Mouse (Mus musculus): ENCODE measurements around the gene Pde11a. TPM values are rescaled to one million over a fixed set of nuclear protein-coding genes. Genes with fewer than 3 reads are reported as not detected.
A peak's percentile ranks its signal among the peaks of the same experiment; 100 is the strongest.

The Pde11a gene
- total RNA-seq, 4 experiments from 2014 or later: 15.7 to 22.8 (median 17.9) TPM

DNA sequence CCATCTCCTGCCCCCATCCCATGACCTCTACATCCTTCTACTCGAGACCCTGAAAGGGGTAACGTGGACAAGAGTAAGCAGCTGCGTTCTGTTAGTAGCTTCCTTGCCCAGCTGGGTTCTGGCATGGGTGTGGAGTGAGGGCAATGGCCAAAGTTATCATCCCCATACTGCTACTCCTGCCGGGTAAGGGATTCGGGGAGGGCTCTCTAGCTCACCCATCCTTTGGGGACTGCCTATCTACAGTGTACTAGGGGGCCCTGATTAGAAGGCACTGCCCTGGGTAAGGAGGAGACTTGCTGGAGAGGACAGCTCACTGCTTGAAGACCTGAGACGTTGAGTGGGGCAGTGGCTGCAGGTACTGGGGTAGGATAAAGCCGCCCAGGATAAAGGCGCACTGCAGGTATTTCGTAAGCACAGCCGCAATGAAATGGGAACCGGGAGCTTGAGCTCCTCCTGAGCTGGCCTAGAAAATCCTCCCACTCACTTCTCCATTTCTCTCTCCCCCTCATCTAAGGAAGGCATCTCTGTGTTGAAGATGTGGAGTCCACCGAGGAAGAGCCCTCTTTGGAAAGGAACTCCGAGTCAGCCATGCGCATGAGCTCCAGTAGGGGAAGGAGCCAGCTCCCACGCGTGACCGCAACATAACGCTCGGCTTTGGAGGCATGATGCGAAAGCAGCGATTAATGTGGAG is 15.2 kb downstream of the Pde11a start:
- DNase-seq (ENCODE audit: low spot score in 2 of 2): no peak

DNA sequence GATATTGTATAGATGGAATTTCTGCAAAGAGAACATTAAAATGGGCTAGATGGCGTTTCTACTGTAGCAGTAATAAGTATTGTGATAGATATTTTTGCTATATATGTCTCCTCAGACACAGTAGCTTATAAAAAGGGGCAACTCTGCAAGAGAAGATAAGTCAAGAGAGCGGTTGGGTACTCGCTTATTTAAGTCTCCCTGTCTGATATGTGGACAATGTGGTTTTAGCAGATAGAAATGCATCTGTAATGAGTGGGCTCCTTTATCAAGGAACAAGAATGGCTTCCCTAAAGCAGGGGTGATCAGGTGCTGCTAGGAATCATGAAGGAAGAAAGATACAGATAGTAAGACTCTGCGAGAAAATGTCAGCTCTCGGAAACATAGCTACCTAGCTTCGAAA is 18.2 kb downstream of the Pde11a start:
- DNase-seq (ENCODE audit: low spot score in 2 of 2): no peak

DNA sequence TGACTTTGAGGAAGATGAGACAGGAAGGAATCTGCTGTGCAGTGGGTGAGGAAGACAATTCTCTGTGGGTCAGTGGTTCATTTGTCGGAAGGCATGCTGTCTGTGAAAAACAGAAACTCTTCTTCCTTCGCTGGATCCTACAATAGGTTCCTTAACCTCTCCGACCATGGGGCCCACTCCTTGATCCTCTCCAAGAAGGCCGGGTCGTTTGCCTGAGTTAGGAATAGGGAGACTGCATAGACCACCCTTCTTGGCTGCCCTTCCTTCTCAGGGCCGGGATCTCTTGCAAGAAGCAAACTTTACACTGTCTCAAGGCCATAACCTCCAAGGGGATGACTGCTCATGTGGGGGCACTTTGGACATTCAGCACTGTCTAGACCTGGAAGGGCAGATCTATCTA is 19.3 kb downstream of the Pde11a start:
- no peak for DNase-seq (ENCODE audit: low spot score in 2 of 2)

DNA sequence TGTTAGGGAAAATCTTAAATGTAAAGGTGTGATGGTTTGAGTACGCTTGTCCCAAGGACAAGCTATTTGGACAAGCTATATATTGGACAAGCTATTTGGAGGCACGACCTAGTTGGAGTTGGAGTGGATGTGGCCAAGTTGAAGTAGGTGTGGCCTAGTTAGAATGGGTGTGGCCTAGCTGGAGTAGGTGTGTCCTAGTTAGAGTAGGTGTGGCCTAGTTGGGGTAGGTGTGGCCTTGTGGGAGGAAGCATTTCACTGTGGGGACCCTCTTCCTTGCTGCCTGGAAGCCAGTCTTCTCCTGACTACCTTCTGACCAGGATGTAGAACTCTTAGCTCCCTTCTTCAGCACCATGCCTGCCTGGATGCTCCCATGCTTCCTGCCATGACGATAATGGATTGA is 50.9 kb downstream of the Pde11a start:
- no peak for DNase-seq (ENCODE audit: low spot score in 2 of 2)

DNA sequence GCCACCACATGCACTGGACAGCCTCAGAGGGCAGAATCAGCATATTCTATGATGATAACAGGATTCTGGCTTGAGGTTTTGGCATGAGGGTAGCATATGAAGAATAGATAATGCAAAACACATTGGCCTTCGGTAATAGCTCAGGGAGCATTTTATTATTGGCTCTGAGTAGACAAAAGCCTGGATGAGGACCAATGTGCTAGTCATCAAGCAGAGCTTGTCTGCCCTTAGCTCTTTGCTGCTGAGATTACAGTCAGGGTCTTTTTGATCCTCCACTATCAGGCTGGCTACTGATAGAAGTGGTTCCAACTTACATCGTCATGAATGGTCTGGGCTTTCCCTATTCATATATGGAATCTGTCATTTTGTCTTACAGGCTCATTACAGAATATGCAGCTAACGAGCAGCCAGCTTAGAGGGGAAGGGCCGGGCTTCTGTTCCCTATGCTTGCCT is 52.3 kb downstream of the Pde11a start:
- DNase-seq (ENCODE audit: low spot score in 2 of 2): no peak

DNA sequence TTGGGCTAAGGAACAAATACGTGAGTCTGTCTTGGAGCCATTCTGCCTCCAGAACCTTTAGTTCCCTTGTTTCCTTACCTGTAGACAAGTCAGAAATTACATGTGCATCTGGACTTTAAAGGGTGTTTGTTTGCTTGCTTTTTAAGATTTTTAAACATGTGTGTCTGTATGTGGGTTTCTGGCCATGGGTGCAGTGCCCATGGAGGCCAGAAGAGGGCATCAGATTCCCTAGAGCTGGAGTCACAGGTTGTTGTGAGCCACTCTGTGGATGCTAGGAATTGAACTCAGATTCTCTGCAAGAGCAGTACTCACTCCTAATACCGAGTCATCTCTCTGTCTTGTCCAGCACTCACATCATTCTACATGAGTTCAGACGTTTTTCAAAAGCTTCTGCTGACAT is 53.4 kb downstream of the Pde11a start:
- no peak for DNase-seq (ENCODE audit: low spot score in 2 of 2)

DNA sequence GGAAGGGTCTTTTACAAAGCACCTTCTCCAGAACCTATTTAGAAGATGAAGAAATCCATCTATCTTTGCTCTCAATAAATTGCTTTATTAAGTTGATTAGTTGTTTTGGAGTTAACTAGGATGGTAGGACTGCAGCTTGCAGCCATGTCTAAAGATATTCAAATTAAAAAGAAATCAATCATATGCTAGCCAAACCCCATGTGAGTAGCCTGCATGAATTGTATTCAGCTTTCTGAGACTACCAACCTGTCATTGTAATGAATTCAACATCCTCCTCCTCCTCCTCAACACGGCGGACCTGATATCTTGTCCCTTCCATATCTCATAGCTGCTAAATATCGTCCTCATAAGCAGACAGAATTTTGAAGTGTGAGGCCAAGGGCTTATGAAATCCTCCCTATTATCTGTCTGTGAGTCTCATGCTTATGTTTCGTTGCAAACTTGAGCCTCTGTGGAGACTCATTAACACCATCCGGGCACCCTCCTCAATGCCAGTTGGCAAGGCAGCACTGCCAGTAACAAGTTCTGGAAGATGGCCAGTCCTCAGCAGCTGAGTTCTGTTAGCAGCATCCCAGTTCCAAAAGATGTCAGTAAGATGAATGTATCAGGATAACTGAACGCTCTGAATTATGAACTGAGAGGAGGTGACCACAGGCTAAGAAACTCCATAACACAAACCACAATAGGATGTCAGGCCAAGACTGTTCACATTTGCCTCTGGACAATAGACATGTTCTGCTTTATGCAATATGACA is 55.0 kb downstream of the Pde11a start:
- DNase-seq (ENCODE audit: low spot score in 2 of 2): peak; percentile 84 to 89

DNA sequence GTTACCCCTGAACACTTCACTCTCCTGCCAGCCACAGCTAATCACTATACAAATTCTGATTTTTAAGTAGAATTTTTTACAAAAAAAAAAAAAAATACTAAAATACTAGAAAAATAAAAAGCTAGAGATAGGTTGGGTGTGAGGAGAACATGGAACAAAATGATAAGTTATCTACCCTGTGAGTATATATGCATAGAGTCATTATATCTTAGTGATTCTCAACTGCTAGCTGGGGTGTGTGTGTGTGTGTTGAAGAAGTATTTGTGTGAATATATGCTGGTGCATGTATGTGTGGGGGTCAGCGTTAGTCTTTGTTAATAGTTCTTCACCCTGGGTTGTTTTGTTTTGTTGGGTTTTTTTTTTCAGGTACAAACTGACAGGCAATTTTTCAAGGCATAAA is 69.1 kb downstream of the Pde11a start:
- DNase-seq (ENCODE audit: low spot score in 2 of 2): no peak

DNA sequence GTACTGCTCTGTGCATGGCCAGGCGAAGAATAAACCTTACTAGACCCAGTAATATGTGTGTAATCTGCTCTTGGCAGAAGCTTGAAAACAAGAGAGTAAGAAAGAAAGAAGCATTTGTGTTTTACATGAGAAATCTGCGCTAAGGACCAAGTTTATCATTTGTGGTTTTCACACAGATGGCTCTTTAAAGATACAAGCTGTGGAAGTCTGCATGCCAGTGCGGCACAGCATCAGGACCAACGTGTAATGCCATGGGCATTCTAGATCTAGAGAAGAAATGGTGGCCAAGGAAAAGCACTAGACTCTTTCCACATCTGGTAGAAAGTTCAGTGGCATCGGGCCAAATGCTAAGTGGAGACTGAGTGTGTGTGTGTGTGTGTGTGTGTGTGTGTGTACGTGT is 71.2 kb downstream of the Pde11a start:
- peak; percentile 22 to 31 for DNase-seq (ENCODE audit: low spot score in 2 of 2)

DNA sequence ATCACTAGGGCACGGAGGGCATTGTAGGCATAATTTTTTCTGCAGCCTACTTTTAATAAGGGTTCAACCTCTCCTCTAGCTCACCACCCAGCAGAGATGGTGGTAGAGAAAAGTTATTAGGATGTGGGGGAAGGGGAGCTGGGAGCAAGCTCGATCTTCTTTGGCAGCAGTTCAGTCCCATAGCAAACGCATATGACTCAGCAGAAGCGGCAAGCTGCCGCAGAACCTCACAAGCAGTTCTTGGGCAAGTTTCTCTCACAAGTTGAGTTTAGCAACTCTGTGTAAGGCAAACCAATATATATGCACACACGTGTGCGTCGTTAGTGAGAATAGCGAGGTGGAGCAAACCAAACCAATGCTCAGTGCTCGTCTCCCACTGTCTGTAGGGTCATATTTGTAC is 72.0 kb downstream of the Pde11a start:
- DNase-seq (ENCODE audit: low spot score in 2 of 2): peak; percentile 39 to 53

DNA sequence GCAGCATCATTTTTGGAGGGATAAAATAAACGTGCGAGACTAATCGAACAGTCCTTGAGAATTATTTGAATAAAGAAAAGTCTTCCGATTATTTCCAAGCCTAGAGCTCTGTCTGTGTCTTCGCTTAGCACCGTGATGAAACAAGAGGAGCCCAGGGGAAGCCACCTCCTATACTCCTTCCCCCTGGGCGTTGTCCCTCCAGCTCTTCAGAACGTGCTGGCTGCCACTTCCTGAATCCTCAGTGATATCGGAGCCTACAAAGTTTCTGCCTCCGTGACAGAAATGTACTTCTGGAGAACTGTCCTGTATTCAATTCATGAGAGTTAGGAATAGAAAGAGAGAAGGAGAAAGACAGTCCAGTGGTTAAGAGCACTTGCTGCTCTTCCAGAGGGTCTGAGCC is 74.3 kb downstream of the Pde11a start:
- no peak for DNase-seq (ENCODE audit: low spot score in 2 of 2)

DNA sequence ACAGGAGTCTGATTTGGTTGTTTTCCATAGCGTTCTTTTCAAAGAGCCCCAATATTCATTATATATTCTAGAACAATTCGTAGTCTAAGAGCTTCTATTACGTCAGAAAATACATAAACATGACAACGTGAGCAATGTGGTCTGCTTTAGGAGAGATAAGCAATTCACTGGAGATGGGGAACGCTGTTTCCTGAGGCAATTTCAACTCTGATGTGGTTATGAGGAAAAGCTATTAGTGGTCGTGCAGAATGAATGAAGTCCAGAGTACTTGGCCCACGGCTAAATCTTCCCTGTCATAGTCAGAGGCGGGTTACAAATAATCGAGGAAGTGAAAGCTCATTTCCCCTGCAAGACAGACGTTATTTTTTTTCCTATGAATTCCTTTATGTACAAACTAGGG is 75.9 kb downstream of the Pde11a start:
- DNase-seq (ENCODE audit: low spot score in 2 of 2): no peak

DNA sequence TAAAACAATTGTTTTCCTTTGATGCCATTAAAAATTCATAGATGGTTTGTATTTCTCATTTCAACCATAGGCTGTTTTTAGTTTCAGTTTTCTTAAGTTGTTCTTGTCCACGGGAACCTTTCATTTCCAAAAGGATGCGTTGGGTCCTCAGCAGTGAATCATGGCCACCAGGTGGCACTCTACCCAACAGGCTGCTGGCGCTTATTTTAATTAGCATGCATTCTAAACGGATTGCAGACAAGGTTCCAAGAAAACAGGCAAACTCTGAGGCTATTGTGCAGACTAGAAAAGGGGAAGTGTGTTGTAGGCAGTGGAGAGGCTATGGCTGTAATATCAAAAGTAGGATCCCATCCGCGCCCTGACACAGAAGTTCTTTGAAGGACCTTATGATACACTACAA is 83.7 kb downstream of the Pde11a start:
- peak; percentile 44 to 79 for DNase-seq (ENCODE audit: low spot score in 2 of 2)

DNA sequence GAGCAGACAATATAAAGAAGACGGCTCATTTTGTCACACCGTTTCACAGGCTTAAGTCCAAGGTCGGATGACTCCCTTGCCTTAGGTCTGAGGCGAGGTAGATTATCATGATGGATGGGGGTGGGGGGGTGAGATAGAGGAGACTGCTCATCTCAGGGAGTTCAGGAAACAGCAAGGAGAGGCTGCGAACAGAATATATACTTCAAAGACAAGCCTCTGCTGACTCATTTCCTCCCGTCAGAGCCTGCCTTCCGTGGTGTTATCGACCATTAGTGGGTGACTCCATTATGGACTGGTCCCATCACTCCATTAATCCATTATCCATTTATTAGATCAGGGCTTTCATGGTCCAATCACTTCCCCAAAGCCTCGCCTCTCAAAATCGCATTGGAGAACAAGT is 87.2 kb downstream of the Pde11a start:
- no peak for DNase-seq (ENCODE audit: low spot score in 2 of 2)

DNA sequence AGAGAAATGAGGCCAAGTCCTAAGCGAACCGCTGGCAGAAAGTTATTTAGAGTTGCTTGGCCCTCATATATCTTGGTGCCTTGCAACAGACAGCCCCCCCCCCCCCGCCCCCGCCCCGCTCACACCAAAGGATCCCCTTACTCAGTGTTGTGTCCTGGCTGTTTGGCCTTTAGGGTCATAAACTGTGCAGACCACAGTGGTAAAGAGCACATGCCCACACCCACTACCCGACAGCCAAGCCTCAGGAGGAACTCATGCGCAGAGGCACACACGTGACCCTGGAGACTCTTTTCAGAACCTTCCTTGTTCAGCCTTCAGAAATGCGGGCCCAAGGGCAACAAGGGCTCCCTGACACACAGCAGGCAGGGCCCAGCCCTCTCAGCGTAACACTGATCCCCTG is 90.3 kb downstream of the Pde11a start:
- no peak for DNase-seq (ENCODE audit: low spot score in 2 of 2)

DNA sequence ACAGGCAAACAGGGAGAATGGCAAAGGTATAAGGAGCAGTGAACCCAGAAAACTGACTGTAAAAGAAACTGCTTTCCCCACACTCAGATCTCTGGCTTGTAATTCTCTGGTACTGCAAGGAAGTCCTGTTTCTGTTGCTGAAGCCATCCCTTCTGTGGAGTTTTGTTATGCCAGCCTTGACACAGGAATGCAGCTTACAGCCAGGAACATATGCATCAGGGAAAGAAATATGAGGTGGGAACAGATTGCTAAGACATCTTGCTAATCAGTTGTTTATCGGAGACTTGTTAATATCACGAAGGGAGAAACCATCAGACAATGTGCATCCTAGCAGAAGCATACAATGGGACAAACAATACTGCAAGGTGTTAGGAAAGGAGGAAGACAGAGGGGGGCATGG is 99.4 kb downstream of the Pde11a start:
- no peak for DNase-seq (ENCODE audit: low spot score in 2 of 2)

DNA sequence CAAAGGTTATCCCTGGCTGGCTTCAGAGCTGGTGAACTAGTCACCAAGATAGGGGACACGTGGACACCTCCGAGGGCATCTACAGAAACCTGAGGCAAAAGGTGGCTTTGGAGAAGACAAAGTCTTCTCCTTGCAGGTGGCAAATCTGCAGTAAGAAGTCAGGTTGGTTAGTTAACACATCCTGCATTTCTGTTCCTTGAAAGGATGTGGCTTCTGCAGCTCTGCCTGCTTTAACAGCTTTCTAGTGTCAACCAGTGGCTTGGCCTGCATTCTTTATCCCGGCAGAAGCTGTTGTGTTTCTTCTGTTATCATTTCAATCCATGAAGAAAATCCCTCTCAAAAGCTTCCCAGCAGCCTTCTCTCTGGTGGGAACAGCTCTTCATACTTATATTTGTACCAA is 100.1 kb downstream of the Pde11a start:
- no peak for DNase-seq (ENCODE audit: low spot score in 2 of 2)

DNA sequence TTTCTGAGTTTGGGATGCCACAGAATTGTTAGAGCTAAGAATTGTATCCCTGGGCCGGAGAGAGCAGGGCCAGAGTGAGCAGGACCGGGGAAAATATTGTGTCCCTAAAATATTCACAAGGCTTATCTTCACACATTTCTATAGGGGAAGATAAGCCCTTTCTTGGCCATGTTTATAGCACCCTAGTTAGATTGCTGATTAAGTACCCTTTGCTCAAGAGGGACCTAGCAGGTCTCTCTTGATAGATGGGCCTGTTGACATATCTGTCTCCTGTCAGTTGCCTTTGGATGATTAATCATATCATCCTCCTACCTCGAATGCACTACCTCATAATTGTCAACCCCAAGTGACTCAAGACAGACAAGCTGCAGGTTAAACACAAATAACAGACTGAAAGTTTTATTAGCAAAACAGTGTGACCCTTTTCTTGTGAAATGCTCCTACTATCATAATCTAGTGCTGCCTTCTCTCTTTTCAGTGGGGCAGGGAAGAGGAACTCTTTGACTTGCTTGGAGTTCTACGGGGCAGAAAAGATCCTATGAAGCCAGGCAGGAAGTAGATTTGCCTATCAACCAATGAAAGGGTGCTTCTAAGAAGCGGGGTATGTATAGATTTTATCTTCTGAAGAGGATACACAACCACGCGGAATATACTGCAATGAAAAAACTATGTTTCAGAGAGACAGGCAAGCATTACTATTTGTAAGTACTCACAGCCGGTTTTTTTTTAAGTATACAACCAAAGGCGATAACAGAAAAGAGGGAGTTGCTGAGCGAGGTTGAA is 100.7 kb downstream of the Pde11a start:
- no peak for DNase-seq (ENCODE audit: low spot score in 2 of 2)

DNA sequence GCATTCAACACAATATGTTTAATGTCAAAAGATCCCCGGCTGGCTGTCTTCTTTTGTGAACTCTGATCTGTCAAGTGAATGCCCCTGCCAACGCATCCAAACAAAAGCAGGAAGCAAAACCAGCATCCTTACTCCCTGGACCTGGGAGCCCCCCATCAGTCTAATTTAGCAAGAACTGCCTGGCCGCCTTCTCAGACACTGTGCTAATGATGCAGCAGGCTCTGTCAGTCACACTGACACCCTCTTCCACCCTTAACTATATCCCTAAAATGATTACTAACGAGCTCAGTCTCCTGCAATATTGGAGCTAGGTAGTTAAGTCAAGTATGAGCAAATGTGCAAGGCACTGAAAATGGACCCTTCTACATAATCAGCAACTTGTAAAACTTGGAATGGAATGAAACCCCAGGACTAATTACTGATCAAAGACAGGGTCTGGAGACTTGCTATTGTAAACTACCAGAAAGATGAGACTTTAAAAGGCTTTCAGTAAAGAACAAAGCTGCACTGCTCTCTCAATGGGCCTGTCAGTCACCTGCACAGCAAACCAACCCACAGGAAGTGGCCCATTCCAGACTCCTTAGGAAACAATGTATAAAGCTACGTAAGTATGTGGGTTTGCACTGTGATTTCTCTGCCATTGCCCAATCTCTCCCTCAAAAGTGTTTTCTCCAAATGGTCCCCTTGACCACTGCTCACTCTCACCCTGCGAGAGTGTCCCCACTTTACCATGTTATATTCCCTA is 118.0 kb downstream of the Pde11a start:
- DNase-seq (ENCODE audit: low spot score in 2 of 2): no peak

DNA sequence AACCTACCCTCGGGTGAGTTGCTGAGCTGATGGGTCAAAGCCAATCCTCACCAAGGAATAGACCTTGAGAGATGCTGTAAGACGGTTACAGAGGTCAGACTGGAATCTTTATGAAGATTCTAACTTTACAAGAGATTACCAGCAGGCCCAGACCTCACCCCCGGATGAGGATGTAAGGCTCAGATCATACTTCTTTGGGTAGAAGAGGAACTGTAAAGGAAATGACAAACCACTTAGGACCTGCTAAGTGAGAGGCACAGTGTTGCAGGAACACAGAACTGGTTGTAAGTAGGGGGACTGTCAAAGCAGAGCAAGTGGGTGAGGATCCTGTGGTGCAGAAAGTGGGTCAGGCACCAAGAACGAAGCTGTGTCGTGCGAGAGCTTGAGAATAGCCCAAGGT is 119.0 kb downstream of the Pde11a start:
- DNase-seq (ENCODE audit: low spot score in 2 of 2): no peak

DNA sequence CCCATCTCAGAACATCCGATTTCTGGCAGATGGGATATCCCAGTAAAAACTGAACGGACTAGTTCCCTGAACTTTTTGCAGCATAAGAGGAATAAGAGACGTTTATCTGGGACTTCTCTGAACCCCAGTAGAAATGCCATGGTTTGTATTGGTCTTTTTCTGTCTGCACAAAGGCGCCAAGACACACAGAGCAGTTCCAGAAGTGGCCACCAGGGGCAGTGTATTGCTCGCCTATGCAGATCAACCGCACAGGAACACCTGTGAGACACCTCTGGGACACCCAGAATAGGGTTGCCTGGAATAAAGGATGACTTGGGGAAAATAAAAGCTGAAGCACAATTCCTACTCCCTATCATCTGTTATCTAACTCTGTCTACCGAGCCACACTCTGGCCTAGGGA is 122.4 kb downstream of the Pde11a start:
- DNase-seq (ENCODE audit: low spot score in 2 of 2): no peak

DNA sequence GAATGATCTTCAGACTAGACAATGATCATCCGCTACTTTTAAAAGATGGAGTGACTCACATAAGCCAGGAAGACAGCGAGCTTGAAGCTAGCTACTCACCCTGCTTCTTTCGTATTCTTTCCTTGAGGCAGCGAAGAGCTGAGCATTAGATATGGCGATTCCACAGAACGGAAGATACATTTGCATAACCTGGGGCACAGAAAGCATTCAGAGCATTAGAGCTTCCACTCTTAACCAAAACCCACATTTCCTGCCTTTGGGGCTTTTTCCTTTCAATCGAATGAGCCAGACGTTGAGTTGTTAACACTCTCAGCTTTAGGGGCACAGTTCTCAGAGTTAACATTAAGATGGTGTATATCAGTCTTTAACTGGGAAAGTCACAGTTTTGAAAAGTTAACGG is 123.4 kb downstream of the Pde11a start:
- no peak for DNase-seq (ENCODE audit: low spot score in 2 of 2)
